Mouse (Mus musculus) adrenal gland, adult 10 weeks (tissue): ENCODE data around the gene Tet2. TPM values are rescaled to one million over a fixed set of nuclear protein-coding genes. Genes with fewer than 3 reads are reported as not detected.

Experiments used
- polyA plus RNA-seq: library from polyadenylated mRNA; stranded (reverse); fragments of 350-450 nt; fragmentation: Illumina TruSeq; extraction: RNeasy Lipid Tissue Mini Kit (QIAGEN cat#74804); gene quantifications from one replicate; pipeline ENCODE4 v1.2.3, GENCODE M21; 2014; ENCODE audit warnings: low read depth, low replicate concordance

Tet2 gene
- polyA plus RNA-seq, result 39.7 TPM

DNA sequence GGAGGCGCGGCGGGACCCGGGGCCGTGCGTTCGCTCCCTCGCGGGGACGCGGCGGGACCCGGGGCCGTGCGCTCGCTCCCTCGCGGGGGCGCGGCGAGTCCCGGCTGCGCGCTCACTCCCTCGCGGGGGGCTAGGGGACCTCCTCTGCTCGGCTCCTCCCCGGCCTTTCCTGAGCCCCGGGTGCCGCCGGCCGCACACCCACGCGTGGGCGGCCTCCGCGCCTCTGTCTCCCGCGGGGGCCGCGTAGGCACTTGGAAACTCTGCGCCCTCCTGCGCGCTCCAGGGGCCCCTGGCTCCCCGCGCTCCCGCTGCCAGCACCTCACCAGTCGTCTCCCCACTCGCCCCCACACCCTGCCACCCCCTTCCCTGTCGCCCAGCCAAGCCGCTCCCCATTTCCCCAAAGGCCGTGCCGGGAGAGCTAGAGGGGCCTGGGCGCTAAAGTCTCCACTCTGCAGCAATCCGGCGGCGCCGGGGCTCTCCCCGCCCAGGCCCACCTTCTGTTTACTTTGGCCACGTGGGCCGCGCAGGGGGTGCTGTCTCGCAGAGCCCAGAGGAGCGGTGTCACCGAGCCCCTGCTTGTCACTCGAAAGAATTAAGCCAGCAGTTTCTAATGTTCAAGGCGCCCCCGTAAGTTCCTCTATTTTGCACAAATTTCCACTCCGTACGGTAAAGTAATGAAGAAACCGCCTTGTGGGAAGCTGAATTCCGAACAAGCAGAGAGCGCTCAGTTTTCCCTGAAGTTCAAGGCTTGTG, at the start of gene Tet2:
TSS of gene Tet2 (minus strand) at position 589 of the 753 bp plus-strand sequence.

Other genes with a start within 250 kb of the Tet2 start
- gene Ppa2, start 235.0 kb downstream of the Tet2 start, polyA plus RNA-seq, result 118 TPM